In the genomic region with DNA sequence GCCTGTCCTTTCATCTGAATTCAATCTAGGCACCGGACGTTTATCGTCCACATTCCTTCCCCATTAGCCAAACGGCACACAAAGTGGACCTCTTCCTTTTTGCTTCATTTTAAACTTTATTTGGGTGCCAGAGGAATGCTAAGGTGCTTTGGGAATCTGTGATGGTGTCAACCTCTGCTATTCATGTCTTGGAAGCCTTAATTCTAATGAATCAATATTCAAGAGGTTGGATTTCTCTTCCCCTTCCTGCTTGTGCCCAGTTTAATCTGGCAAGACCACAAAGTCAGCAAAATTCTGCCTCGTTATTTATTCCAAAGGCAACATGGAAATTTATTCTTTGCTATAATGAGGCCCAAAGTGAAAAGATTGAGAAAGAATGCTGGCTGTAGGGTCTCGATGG, we compare ENCODE assay signal across 26 mouse cellular contexts. TPM values are rescaled to one million over a fixed set of nuclear protein-coding genes. Genes with fewer than 3 reads are reported as not detected.
A peak's percentile ranks its signal among the peaks of the same experiment; 100 is the strongest.
DNase-seq lines count a peak whose midpoint lies in the region; ATAC-seq and TF ChIP-seq lines count a peak whose summit lies in the region.
"Had no signal": no experiment of that assay in that cellular context is flagged by ENCODE, and none has a peak within 500 bp of the region (broad histone marks: within the 10 kb centered on the region; RNA-seq: fewer than 3 reads in every experiment).

No protein-coding gene starts in this region.

- no peak for TF ChIP-seq CTCF in forebrain, postnatal 0 days (IDR thresholded peaks at IDR 0.05; ENCODE audit: low read depth)
- no peak for TF ChIP-seq CTCF in layer of hippocampus, adult 2 months (conservative IDR thresholded peaks at IDR 0.05)
- TF ChIP-seq CTCF in brain, embryonic 14.5 days (IDR thresholded peaks at IDR 0.05; ENCODE audit: borderline replicate concordance, extremely low read depth, insufficient read depth, insufficient read length): no peak

- H3K4me2 ChIP-seq in forebrain, embryonic 15.5 days (replicated peaks): no peak overlapping the region
- no peak overlapping the region for H3K4me2 ChIP-seq in forebrain, postnatal 0 days (ENCODE audit: low read depth)
- H3K4me2 ChIP-seq: embryonic facial prominence, embryonic 13.5 days; embryonic facial prominence, embryonic 15.5 days had no signal

- DNase-seq in forebrain, postnatal 0 days: no peak
- DNase-seq in layer of hippocampus, adult 2 months (ENCODE audit: low spot score in 2 of 2): no peak
- DNase-seq in layer of hippocampus, postnatal 10 days (ENCODE audit: low spot score in 2 of 2): no peak
- DNase-seq in Muller cell, postnatal 12 days (ENCODE audit: inconsistent ontology term): peak; percentile 62
- DNase-seq in brain, embryonic 14.5 days (ENCODE audit: low read depth): peak; percentile 46
- no peak for DNase-seq in adrenal gland, postnatal 4 days (ENCODE audit: low spot score in 2 of 2)
- DNase-seq in lung, postnatal 4 days: no peak
- DNase-seq: adrenal gland, adult 8-10 months; adrenal gland, postnatal 14 days; adrenal gland, postnatal 36 days; cerebellum, adult 11-12 months; cerebellum, adult 2 months; cerebellum, adult 9-10 months; cerebellum, postnatal 10 days; cerebellum, postnatal 25 days; embryo, embryonic 11 days had no signal

- no peak for TF ChIP-seq POLR2A in brain, embryonic 14.5 days (IDR thresholded peaks at IDR 0.05; ENCODE audit: borderline replicate concordance, extremely low read depth, insufficient read depth, insufficient read length, poor library complexity, severe bottlenecking)

- peaks cover 7% of the 10 kb centered on the region; the same call in 1 of the 2 replicates for H3K4me1 ChIP-seq in forebrain, embryonic 15.5 days
- H3K4me1 ChIP-seq in forebrain, postnatal 0 days (ENCODE audit: insufficient read depth): no peaks in the 10 kb centered on the region
- H3K4me1 ChIP-seq: embryonic facial prominence, embryonic 13.5 days; embryonic facial prominence, embryonic 15.5 days; forebrain, embryonic 10.5 days had no signal

- 29% methylated on average over 6 of the region's 6 CpGs for WGBS in forebrain, embryonic 15.5 days
- WGBS in forebrain, postnatal 0 days: 22% methylated on average over 6 of the region's 6 CpGs

- H3K27ac ChIP-seq in forebrain, embryonic 15.5 days (replicated peaks): no peak overlapping the region
- H3K27ac ChIP-seq in forebrain, postnatal 0 days (ENCODE audit: low read depth, low read length): no peak overlapping the region
- peak overlapping the region; percentile 82 for H3K27ac ChIP-seq in layer of hippocampus, adult 2 months
- H3K27ac ChIP-seq: embryonic facial prominence, embryonic 13.5 days; embryonic facial prominence, embryonic 15.5 days; forebrain, embryonic 10.5 days had no signal

- peak; percentile 55; the same call in 1 of the 2 replicates for ATAC-seq in forebrain, embryonic 15.5 days (replicated peaks)
- no peak for ATAC-seq in forebrain, postnatal 0 days
- ATAC-seq: activated CD4-positive, CD25-positive, alpha-beta regulatory T cell, adult 4 months; Patski had no signal

- no peaks in the 10 kb centered on the region for H3K9me3 ChIP-seq in forebrain, embryonic 15.5 days
- no peaks in the 10 kb centered on the region for H3K9me3 ChIP-seq in forebrain, postnatal 0 days (ENCODE audit: low read length)
- H3K9me3 ChIP-seq: embryonic facial prominence, embryonic 13.5 days; embryonic facial prominence, embryonic 15.5 days; forebrain, embryonic 10.5 days had no signal

- no peaks in the 10 kb centered on the region for H3K36me3 ChIP-seq in forebrain, embryonic 15.5 days
- no peaks in the 10 kb centered on the region for H3K36me3 ChIP-seq in forebrain, postnatal 0 days (ENCODE audit: insufficient read depth)
- H3K36me3 ChIP-seq: embryonic facial prominence, embryonic 13.5 days; embryonic facial prominence, embryonic 15.5 days; forebrain, embryonic 10.5 days had no signal

- no peak overlapping the region for H3K9ac ChIP-seq in forebrain, embryonic 15.5 days (replicated peaks)
- no peak overlapping the region for H3K9ac ChIP-seq in forebrain, postnatal 0 days
- H3K9ac ChIP-seq: embryonic facial prominence, embryonic 13.5 days; embryonic facial prominence, embryonic 15.5 days had no signal

- H3K27me3 ChIP-seq in forebrain, embryonic 15.5 days: no peaks in the 10 kb centered on the region
- no peaks in the 10 kb centered on the region for H3K27me3 ChIP-seq in forebrain, postnatal 0 days (ENCODE audit: insufficient read depth, low read length)
- H3K27me3 ChIP-seq: embryonic facial prominence, embryonic 15.5 days; Patski had no signal

- no peak overlapping the region for H3K4me3 ChIP-seq in forebrain, embryonic 15.5 days
- no peak overlapping the region for H3K4me3 ChIP-seq in forebrain, postnatal 0 days (ENCODE audit: low read depth, low read length)
- peak overlapping the region; percentile 22 for H3K4me3 ChIP-seq in layer of hippocampus, adult 2 months
- H3K4me3 ChIP-seq: embryonic facial prominence, embryonic 13.5 days; embryonic facial prominence, embryonic 15.5 days; erythroblast, embryonic 14.5 days; forebrain, embryonic 10.5 days had no signal

RNA-seq across cellular contexts. Expression of a gene that starts 6.7 kb away (rescaled TPM):
- 15.6 and 19.6 TPM in 2 replicates for polyA plus RNA-seq in forebrain, embryonic 15.5 days (2015; fragmentation: Nextera tagmentation; extraction: Ambion mirVana)
- 35.7 and 39.5 TPM in 2 replicates for total RNA-seq in forebrain, postnatal 0 days (2014; rRNA removed)
- polyA plus RNA-seq in forebrain, postnatal 0 days (2015; fragmentation: Nextera tagmentation; extraction: Ambion mirVana): 33.8 and 34.2 TPM in 2 replicates
- total RNA-seq in layer of hippocampus, adult 2 months (2021): 10 to 100 TPM; 41.5 to 51.6 TPM
- 10 to 100 TPM; 90.8 to 92.4 TPM for total RNA-seq in layer of hippocampus, postnatal 10 days (2021)
- 9.2 and 11.8 TPM in 2 replicates for polyA plus RNA-seq in brain, embryonic 14.5 days (2012; rRNA removed)
- under 1 TPM; 0.17 to 0.51 TPM for total RNA-seq in adrenal gland, postnatal 4 days (2021)
- total RNA-seq: ES-E14, MEL had no signal
- polyA plus RNA-seq: C2C12; erythroblast, embryonic 14.5 days; Patski had no signal

Comparison
In these comparisons a context has a peak if more than half of its experiments do, and no peak if none do; other contexts are left out.
1. DNase-seq: peak in Muller cell, postnatal 12 days (single experiment) and brain, embryonic 14.5 days (single experiment); none in forebrain, postnatal 0 days (single experiment), layer of hippocampus, adult 2 months (0 of 2), layer of hippocampus, postnatal 10 days (0 of 2), adrenal gland, postnatal 4 days (0 of 2) and lung, postnatal 4 days (0 of 2).
2. RNA of a gene that starts 6.7 kb away (total RNA-seq): 90.8 to 92.4 TPM in layer of hippocampus, postnatal 10 days, 41.5 to 51.6 TPM in layer of hippocampus, adult 2 months and 35.7 to 39.5 TPM in forebrain, postnatal 0 days; 0.17 to 0.51 TPM in adrenal gland, postnatal 4 days; every median in the first group is over 10 times any median in the second.